Mouse (Mus musculus) testis, adult 2 months (tissue): Measurements from ENCODE around the gene Ptprd. TPM values are rescaled to one million over a fixed set of nuclear protein-coding genes. Genes with fewer than 3 reads are reported as not detected.

ENCODE experiments used
- H3K27ac ChIP-seq: fragments of 200-500 bp; 2 replicates; pipeline ENCODE4 v1.5.1; 2012; ENCODE audit warnings: low read depth, low read length; ENCODE audit not compliant: control insufficient read depth, insufficient read depth
- H3K27me3 ChIP-seq: fragments of 200-500 bp; 2 replicates; pipeline ENCODE4 v1.6.1; 2012; ENCODE audit warnings: mild to moderate bottlenecking, low read length, moderate library complexity; ENCODE audit not compliant: control insufficient read depth, insufficient read depth
- H3K36me3 ChIP-seq: fragments of 200-500 bp; 2 replicates; pipeline ENCODE4 v1.6.1; 2012; ENCODE audit warnings: mild to moderate bottlenecking, low read length; ENCODE audit not compliant: control insufficient read depth, insufficient read depth
- H3K4me1 ChIP-seq: fragments of 200-500 bp; 2 replicates; pipeline ENCODE4 v1.6.1; 2012; ENCODE audit warnings: low read length; ENCODE audit not compliant: control insufficient read depth, insufficient read depth
- H3K4me3 ChIP-seq: fragments of 200-500 bp; 2 replicates; pipeline ENCODE4 v1.5.1; 2012; ENCODE audit warnings: low read depth, mild to moderate bottlenecking, low read length, moderate library complexity, mixed read lengths; ENCODE audit not compliant: control insufficient read depth
- CTCF ChIP-seq: fragments of 200-500 bp; IDR thresholded peaks from 2 replicates; pipeline ENCODE4 v1.5.1; 2012; ENCODE audit warnings: low read depth, mild to moderate bottlenecking, inconsistent platforms, low read length, moderate library complexity; ENCODE audit not compliant: control insufficient read depth, insufficient read depth, insufficient replicate concordance
- POLR2A ChIP-seq: fragments of 200-500 bp; IDR thresholded peaks from 2 replicates; pipeline ENCODE4 v1.6.1; 2012; ENCODE audit warnings: low read depth, mild to moderate bottlenecking, inconsistent platforms, low read length, moderate library complexity; ENCODE audit not compliant: control insufficient read depth
- polyA plus RNA-seq: library from polyadenylated mRNA; depleted of rRNA; stranded (reverse); fragments of >200 nt; gene quantifications from 2 replicates; pipeline ENCODE4 v1.2.3, GENCODE M21; 2012

Gene Ptprd
- polyA plus RNA-seq, 1 experiment: 3.4 TPM

GRCm38 (mm10) chr4:78077499-78077898 lies 134.3 kb downstream of the Ptprd start:
- Histone ChIP-seq H3K36me3 (no peaks in the 10 kb centered on the region), H3K27ac (no peak overlapping the region), H3K4me1 (no peaks in the 10 kb centered on the region), H3K27me3 (no peaks in the 10 kb centered on the region), H3K4me3 (no peak overlapping the region)
- TF ChIP-seq POLR2A (no peak), CTCF (no peak)

GRCm38 (mm10) chr4:78077087-78077486 lies 134.7 kb downstream of the Ptprd start:
- Histone ChIP-seq H3K27me3 (no peaks in the 10 kb centered on the region), H3K4me3 (no peak overlapping the region), H3K36me3 (no peaks in the 10 kb centered on the region), H3K27ac (no peak overlapping the region), H3K4me1 (no peaks in the 10 kb centered on the region)
- TF ChIP-seq POLR2A: no peak
- no peak for TF ChIP-seq CTCF

GRCm38 (mm10) chr4:78038401-78038800 lies 173.4 kb downstream of the Ptprd start:
- Histone ChIP-seq H3K4me3 (no peak overlapping the region), H3K4me1 (no peaks in the 10 kb centered on the region), H3K27ac (no peak overlapping the region), H3K36me3 (no peaks in the 10 kb centered on the region), H3K27me3 (no peaks in the 10 kb centered on the region)
- no peak for TF ChIP-seq CTCF
- no peak for TF ChIP-seq POLR2A

GRCm38 (mm10) chr4:78002065-78002464 lies 209.7 kb downstream of the Ptprd start:
- TF ChIP-seq POLR2A: no peak
- no peak for TF ChIP-seq CTCF
- Histone ChIP-seq H3K4me1 (no peaks in the 10 kb centered on the region), H3K27me3 (no peaks in the 10 kb centered on the region), H3K4me3 (no peak overlapping the region), H3K27ac (no peak overlapping the region), H3K36me3 (no peaks in the 10 kb centered on the region)

- Histone ChIP-seq H3K36me3 (no peaks in the 10 kb centered on the region), H3K4me1 (no peaks in the 10 kb centered on the region), H3K27me3 (no peaks in the 10 kb centered on the region), H3K4me3 (no peak overlapping the region), H3K27ac (no peak overlapping the region)
- TF ChIP-seq POLR2A: no peak
- no peak for TF ChIP-seq CTCF
These were observed 219.1 kb downstream of the Ptprd start for GRCm38 (mm10) chr4:77992709-77993108.

- H3K27me3 ChIP-seq: no peaks in the 10 kb centered on the region
- no peak overlapping the region for H3K4me3 ChIP-seq
- H3K27ac ChIP-seq: no peak overlapping the region
- H3K36me3 ChIP-seq: no peaks in the 10 kb centered on the region
- no peak for TF ChIP-seq POLR2A
- no peak for TF ChIP-seq CTCF
- H3K4me1 ChIP-seq: no peaks in the 10 kb centered on the region
These were observed 229.7 kb downstream of the Ptprd start for GRCm38 (mm10) chr4:77982094-77982493.

GRCm38 (mm10) chr4:77961711-77962110 lies 250.1 kb downstream of the Ptprd start:
- Histone ChIP-seq H3K4me1 (no peaks in the 10 kb centered on the region), H3K4me3 (no peak overlapping the region), H3K36me3 (no peaks in the 10 kb centered on the region), H3K27ac (no peak overlapping the region), H3K27me3 (no peaks in the 10 kb centered on the region)
- no peak for TF ChIP-seq CTCF

GRCm38 (mm10) chr4:77889489-77889888 lies 322.3 kb downstream of the Ptprd start:
- no peak for TF ChIP-seq CTCF
- TF ChIP-seq POLR2A: no peak
- H3K27me3 ChIP-seq: no peaks in the 10 kb centered on the region
- no peak overlapping the region for H3K4me3 ChIP-seq
- no peaks in the 10 kb centered on the region for H3K4me1 ChIP-seq
- no peaks in the 10 kb centered on the region for H3K36me3 ChIP-seq
- H3K27ac ChIP-seq: no peak overlapping the region
